Mouse (Mus musculus): ENCODE measurements around the gene Sap30bp. TPM values are rescaled to one million over a fixed set of nuclear protein-coding genes. Genes with fewer than 3 reads are reported as not detected.

Sap30bp gene
- polyA plus RNA-seq, 1 experiment from 2014 or later = 23.1 TPM

DNA sequence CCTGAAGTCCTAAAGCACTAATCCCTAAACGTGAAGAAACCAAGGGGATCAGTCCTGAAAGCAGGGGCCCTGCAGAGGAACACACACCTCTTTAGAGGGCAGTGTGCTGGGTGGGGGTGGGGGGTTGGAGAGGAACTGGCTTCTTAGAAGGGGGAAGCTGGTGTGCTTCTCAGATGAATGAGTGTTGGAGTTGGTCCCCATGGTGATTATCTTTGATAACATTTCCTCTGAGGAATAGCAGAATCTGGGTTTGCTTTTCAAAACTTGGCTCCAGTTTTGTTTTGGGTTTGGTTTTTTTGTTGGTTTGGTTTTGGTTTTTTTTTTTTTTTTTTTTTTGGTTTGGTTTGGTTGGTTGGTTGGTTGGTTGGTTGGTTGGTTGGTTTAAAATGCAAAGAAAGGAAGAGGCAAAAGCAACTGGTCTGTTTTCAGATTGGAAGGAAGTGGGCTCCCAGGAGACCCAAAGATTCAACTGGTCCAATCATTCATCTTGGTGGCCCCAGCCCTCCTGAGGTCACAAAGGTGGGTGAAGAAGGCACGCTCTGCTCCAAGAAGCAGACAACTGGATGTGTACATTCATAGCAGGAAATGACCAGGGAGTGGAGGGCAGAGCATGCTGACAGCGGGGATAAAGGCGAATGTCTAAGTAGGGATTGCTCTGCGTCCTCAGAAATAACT is 35.8 kb downstream of the Sap30bp start:
- Histone ChIP-seq H3K4me2 (no peak overlapping the region), H3K27ac (no peak overlapping the region), H3K9ac (no peak overlapping the region), H3K27me3 (replicated peaks) (peaks cover 13% of the 10 kb centered on the region), H3K9me3 (replicated peaks) (no peaks in the 10 kb centered on the region), H3K36me3 (peaks cover 33% of the 10 kb centered on the region), H3K4me3 (no peak overlapping the region), H3K4me1 (peaks cover 30% of the 10 kb centered on the region)
- WGBS (ENCODE audit: insufficient replicate concordance) = 57% methylated on average over 5 of the region's 5 CpGs
- ATAC-seq = no peak

DNA sequence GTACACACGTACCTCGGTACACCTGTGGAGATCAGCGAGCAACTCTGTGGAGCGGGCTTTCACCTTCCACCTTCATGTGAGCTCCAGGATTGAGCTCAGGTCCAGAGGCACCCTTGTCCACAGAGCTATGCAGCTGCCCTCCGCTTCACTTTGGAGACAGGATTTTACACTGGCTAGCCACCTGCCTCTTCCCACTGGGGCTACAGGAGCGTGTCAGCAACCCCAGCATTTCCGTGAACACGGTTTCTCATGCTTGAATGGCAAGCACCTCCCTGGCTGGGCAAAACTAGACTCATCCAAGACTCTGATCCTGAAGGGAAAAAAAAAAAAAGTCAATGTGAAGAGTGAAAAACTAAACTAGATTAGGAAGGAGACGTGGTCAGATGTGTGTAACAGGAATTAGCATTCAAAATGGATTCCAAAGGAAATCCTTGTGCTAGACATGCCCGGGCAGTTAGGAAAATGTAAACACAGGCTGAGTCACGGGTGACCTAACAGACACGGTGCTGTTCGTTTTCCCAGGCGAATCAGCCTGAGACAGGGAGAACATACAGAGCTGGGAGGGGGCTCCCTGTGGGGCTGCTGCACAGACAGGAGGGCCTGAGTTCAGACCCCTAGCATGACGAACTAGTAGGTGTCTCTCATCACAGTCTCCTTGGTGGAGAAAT is 37.1 kb downstream of the Sap30bp start:
- no peak for ATAC-seq
- Histone ChIP-seq H3K4me3 (no peak overlapping the region), H3K4me2 (no peak overlapping the region), H3K27ac (no peak overlapping the region), H3K9ac (no peak overlapping the region), H3K4me1 (peaks cover 26% of the 10 kb centered on the region), H3K27me3 (replicated peaks) (peaks cover 26% of the 10 kb centered on the region), H3K9me3 (replicated peaks) (no peaks in the 10 kb centered on the region), H3K36me3 (peaks cover 20% of the 10 kb centered on the region)
- WGBS (ENCODE audit: insufficient replicate concordance) = 69% methylated on average over 15 of the region's 15 CpGs

- Histone ChIP-seq H3K36me3 (peaks cover 11% of the 10 kb centered on the region), H3K4me1 (peaks cover 23% of the 10 kb centered on the region), H3K9ac (no peak overlapping the region), H3K9me3 (replicated peaks) (no peaks in the 10 kb centered on the region), H3K4me2 (no peak overlapping the region), H3K27ac (no peak overlapping the region), H3K27me3 (replicated peaks) (peaks cover 34% of the 10 kb centered on the region), H3K4me3 (no peak overlapping the region)
- 67% methylated on average over 6 of the region's 6 CpGs for WGBS (ENCODE audit: insufficient replicate concordance)
- no peak for ATAC-seq
Measured at GRCm38 (mm10) chr11:115971016-115971415, 37.9 kb downstream of the Sap30bp start.

- Histone ChIP-seq H3K4me2 (peak within 1 kb of the TSS; percentile 72), H3K27me3 (replicated peaks) (peaks cover 69% of the 10 kb centered on the region), H3K4me3 (peak within 1 kb of the TSS; percentile 49), H3K27ac (no peak within 1 kb of the TSS), H3K9ac (peak within 1 kb of the TSS; percentile 4; the same call in 1 of the 2 replicates), H3K9me3 (replicated peaks) (no peaks in the 10 kb centered on the region), H3K36me3 (no peaks in the 10 kb centered on the region), H3K4me1 (peaks cover 16% of the 10 kb centered on the region)
- ATAC-seq = peak; percentile 24; the same call in 1 of the 2 replicates
- WGBS (ENCODE audit: insufficient replicate concordance) = 10% methylated on average over 58 of the region's 58 CpGs
Measured at GRCm38 (mm10) chr11:115974309-115975082, 41.4 kb downstream of the Sap30bp start, which contains the start of gene Itgb4. Gene Itgb4 (plus strand): TSS chr11:115974709.

GRCm38 (mm10) chr11:115975083-115975420 is 42.0 kb downstream of the Sap30bp start:
- H3K4me1 ChIP-seq = peaks cover 13% of the 10 kb centered on the region
- H3K9ac ChIP-seq = peak overlapping the region; percentile 4; the same call in 1 of the 2 replicates
- no peak for ATAC-seq
- H3K27me3 ChIP-seq (replicated peaks) = peaks cover 73% of the 10 kb centered on the region
- H3K27ac ChIP-seq = no peak overlapping the region
- peak overlapping the region; percentile 72 for H3K4me2 ChIP-seq
- no peaks in the 10 kb centered on the region for H3K9me3 ChIP-seq (replicated peaks)
- 5% methylated on average over 18 of the region's 18 CpGs for WGBS (ENCODE audit: insufficient replicate concordance)
- H3K4me3 ChIP-seq = peak overlapping the region; percentile 49
- no peaks in the 10 kb centered on the region for H3K36me3 ChIP-seq

DNA sequence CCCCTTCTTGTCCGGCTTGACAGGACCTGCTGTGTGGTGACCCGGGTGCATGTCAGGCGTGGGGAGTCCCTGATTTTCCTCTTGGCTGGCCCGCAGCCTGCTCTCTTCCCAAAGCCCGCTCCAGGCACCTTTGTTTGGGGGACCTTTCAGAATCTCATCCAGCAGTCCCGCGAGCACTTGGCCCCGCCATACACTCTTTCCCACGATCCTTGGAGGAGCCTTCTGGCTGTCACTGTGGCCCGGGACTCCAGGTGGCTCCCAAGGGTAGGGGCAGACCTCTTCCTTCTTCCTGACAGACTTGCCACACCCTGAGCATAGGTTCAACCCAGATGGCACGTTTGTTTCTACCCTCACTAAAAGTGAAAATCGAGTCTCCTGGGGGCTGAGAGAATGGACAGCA is 42.5 kb downstream of the Sap30bp start:
- no peak overlapping the region for H3K4me2 ChIP-seq
- H3K4me3 ChIP-seq = no peak overlapping the region
- H3K4me1 ChIP-seq = peaks cover 13% of the 10 kb centered on the region
- H3K27ac ChIP-seq = no peak overlapping the region
- no peak overlapping the region for H3K9ac ChIP-seq
- no peaks in the 10 kb centered on the region for H3K9me3 ChIP-seq (replicated peaks)
- H3K36me3 ChIP-seq = no peaks in the 10 kb centered on the region
- no peak for ATAC-seq
- H3K27me3 ChIP-seq (replicated peaks) = peaks cover 75% of the 10 kb centered on the region
- 31% methylated on average over 12 of the region's 12 CpGs for WGBS (ENCODE audit: insufficient replicate concordance)

- H3K4me2 ChIP-seq = no peak overlapping the region
- ATAC-seq = no peak
- H3K36me3 ChIP-seq = no peaks in the 10 kb centered on the region
- no peak overlapping the region for H3K9ac ChIP-seq
- no peaks in the 10 kb centered on the region for H3K9me3 ChIP-seq (replicated peaks)
- 83% methylated on average over 15 of the region's 15 CpGs for WGBS (ENCODE audit: insufficient replicate concordance)
- no peaks in the 10 kb centered on the region for H3K4me1 ChIP-seq
- peaks cover 56% of the 10 kb centered on the region for H3K27me3 ChIP-seq (replicated peaks)
- H3K27ac ChIP-seq = no peak overlapping the region
- no peak overlapping the region for H3K4me3 ChIP-seq
Measured at GRCm38 (mm10) chr11:115982472-115982871, 49.4 kb downstream of the Sap30bp start.

- no peak overlapping the region for H3K4me2 ChIP-seq
- H3K9me3 ChIP-seq (replicated peaks) = no peaks in the 10 kb centered on the region
- H3K9ac ChIP-seq = no peak overlapping the region
- H3K27ac ChIP-seq = no peak overlapping the region
- no peaks in the 10 kb centered on the region for H3K36me3 ChIP-seq
- H3K4me1 ChIP-seq = no peaks in the 10 kb centered on the region
- no peak overlapping the region for H3K4me3 ChIP-seq
- peaks cover 51% of the 10 kb centered on the region for H3K27me3 ChIP-seq (replicated peaks)
- no peak for ATAC-seq
- WGBS (ENCODE audit: insufficient replicate concordance) = 56% methylated on average over 8 of the region's 8 CpGs
Measured at GRCm38 (mm10) chr11:115983291-115983690, 50.2 kb downstream of the Sap30bp start.

DNA sequence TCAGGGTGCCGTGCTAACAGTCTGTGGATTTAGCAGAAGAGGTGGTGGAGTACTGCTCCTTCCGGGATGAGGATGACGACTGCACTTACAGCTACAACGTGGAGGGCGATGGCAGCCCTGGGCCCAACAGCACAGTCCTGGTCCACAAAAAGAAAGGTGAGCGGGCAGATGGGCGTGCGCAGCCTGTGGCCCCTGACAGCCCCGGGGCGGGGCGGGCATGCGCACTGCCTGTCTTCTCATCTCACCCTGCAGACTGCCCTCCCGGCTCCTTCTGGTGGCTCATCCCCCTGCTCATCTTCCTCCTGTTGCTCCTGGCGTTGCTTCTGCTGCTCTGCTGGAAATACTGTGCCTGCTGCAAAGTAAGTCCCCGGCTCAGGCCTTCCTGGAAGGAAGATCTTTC is 56.6 kb downstream of the Sap30bp start:
- Histone ChIP-seq H3K9me3 (replicated peaks) (no peaks in the 10 kb centered on the region), H3K9ac (no peak overlapping the region), H3K4me1 (peaks cover 17% of the 10 kb centered on the region), H3K36me3 (no peaks in the 10 kb centered on the region), H3K27ac (no peak overlapping the region), H3K27me3 (replicated peaks) (peaks cover 47% of the 10 kb centered on the region), H3K4me2 (peak overlapping the region; percentile 60), H3K4me3 (peak overlapping the region; percentile 35)
- 24% methylated on average over 15 of the region's 15 CpGs for WGBS (ENCODE audit: insufficient replicate concordance)
- ATAC-seq = no peak

DNA sequence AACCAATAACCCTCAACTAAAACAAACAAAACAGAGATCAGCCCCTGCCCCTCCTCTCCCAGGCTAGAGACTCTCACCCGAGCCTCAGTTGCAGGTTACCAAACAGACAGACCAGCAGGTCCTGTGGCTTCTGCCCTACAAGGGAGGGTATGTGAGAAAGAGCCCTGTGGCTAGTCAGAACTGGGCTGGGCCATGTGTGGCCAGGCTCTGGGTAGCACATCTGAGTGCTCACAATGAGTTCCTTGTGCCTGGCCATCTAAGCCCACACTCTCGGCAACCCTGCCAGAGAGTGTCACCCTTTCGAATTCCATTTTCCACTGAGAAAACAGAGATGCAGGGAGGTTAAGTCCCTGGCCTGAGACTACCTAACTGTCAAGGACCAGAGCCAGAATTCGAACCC is 59.0 kb downstream of the Sap30bp start:
- Histone ChIP-seq H3K9me3 (replicated peaks) (no peaks in the 10 kb centered on the region), H3K4me3 (no peak overlapping the region), H3K36me3 (no peaks in the 10 kb centered on the region), H3K9ac (no peak overlapping the region), H3K4me2 (no peak overlapping the region), H3K4me1 (peaks cover 17% of the 10 kb centered on the region), H3K27me3 (replicated peaks) (peaks cover 42% of the 10 kb centered on the region), H3K27ac (no peak overlapping the region)
- 47% methylated on average over 4 of the region's 4 CpGs for WGBS (ENCODE audit: insufficient replicate concordance)
- no peak for ATAC-seq

DNA sequence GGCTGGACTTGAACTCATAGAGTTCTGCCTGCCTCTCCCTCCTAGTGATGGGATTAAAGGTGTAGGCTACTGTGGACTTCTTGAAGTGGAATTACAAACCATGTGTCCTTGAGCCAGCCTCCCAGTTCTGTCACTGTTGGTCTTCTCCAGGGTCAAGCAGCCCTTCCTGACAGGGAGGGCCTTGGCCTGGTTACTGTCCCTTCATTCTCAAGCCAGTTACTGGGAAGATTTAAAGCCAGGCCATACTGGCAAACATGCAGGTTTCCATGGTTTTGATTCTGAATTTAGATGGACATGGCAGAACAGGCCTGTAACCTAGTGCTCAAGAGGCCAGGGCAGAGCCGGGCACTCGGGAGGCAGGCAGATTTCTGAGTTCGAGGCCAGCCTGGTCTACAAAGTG is 62.2 kb downstream of the Sap30bp start:
- Histone ChIP-seq H3K36me3 (no peaks in the 10 kb centered on the region), H3K9me3 (replicated peaks) (no peaks in the 10 kb centered on the region), H3K27ac (no peak overlapping the region), H3K4me3 (no peak overlapping the region), H3K4me2 (no peak overlapping the region), H3K27me3 (replicated peaks) (peaks cover 44% of the 10 kb centered on the region), H3K9ac (no peak overlapping the region), H3K4me1 (peaks cover 16% of the 10 kb centered on the region)
- 71% methylated on average over 3 of the region's 3 CpGs for WGBS (ENCODE audit: insufficient replicate concordance)
- ATAC-seq = no peak

GRCm38 (mm10) chr11:115997047-115997446 is 64.0 kb downstream of the Sap30bp start:
- peaks cover 11% of the 10 kb centered on the region for H3K4me1 ChIP-seq
- H3K27ac ChIP-seq = no peak overlapping the region
- H3K4me3 ChIP-seq = no peak overlapping the region
- WGBS (ENCODE audit: insufficient replicate concordance) = 62% methylated on average over 4 of the region's 4 CpGs
- no peak overlapping the region for H3K4me2 ChIP-seq
- ATAC-seq = no peak
- no peaks in the 10 kb centered on the region for H3K36me3 ChIP-seq
- no peak overlapping the region for H3K9ac ChIP-seq
- no peaks in the 10 kb centered on the region for H3K9me3 ChIP-seq (replicated peaks)
- H3K27me3 ChIP-seq (replicated peaks) = peaks cover 43% of the 10 kb centered on the region

All from liver, embryonic 12.5 days (tissue).